Comparison of ENCODE assay signal across 16 mouse cellular contexts in the genomic region with DNA sequence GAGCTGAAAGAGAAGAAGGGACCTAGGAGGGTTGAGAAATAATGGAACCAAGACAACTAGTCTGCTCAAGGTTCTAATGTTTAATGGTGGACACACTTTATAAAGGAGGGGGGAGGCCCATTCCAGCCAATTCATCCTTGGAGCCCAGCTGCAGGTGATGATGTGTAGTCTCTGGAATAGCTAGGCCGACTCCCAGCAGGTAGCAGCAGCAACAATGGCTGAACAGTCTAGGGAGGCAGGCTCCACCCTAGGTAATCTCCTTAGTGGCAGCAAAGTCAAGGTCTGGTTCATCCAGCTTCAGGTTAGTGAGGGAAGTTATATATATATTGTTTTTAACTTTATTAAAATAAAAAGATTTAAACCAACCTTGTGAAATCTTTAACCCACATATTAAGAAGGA.
"Had no signal": no experiment of that assay in that cellular context is flagged by ENCODE, and none has a peak within 500 bp of the region (broad histone marks: within the 10 kb centered on the region; RNA-seq: fewer than 3 reads in every experiment).

No protein-coding gene starts in this region.

- H3K9ac ChIP-seq: neural tube, embryonic 13.5 days; neural tube, embryonic 15.5 days; stomach, embryonic 15.5 days had no signal

- H3K4me3 ChIP-seq: neural tube, embryonic 13.5 days; neural tube, embryonic 15.5 days; stomach, embryonic 15.5 days had no signal

- H3K4me1 ChIP-seq: neural tube, embryonic 13.5 days; neural tube, embryonic 15.5 days; stomach, embryonic 15.5 days had no signal

- H3K36me3 ChIP-seq: neural tube, embryonic 13.5 days; neural tube, embryonic 15.5 days; stomach, embryonic 15.5 days had no signal

- DNase-seq: retina, postnatal 1 day; right cerebral cortex, adult 18-20 months; right cerebral cortex, postnatal 14 days; right cerebral cortex, postnatal 25 days; right cerebral cortex, postnatal 4 days; spleen, adult 18-20 months; thymus, adult 18-20 months; thymus, adult 2 months; thymus, postnatal 14 days; thymus, postnatal 25 days; thymus, postnatal 36 days; thymus, postnatal 4 days had no signal

- H3K9me3 ChIP-seq: neural tube, embryonic 13.5 days; neural tube, embryonic 15.5 days; stomach, embryonic 15.5 days had no signal

- H3K27me3 ChIP-seq: neural tube, embryonic 13.5 days; neural tube, embryonic 15.5 days; stomach, embryonic 15.5 days had no signal

- H3K4me2 ChIP-seq: neural tube, embryonic 13.5 days; neural tube, embryonic 15.5 days; stomach, embryonic 15.5 days had no signal

- H3K27ac ChIP-seq: neural tube, embryonic 13.5 days; neural tube, embryonic 15.5 days; stomach, embryonic 15.5 days; stomach, postnatal 0 days had no signal
